Mouse (Mus musculus) stomach, embryonic 14.5 days (tissue): ENCODE data around the gene Dnajc3. TPM values are rescaled to one million over a fixed set of nuclear protein-coding genes. Genes with fewer than 3 reads are reported as not detected.

Experiments used
- ATAC-seq: fragments of 200-750 bp; cut with Nextera tagmentation; 2 replicates; pipeline ENCODE4 v1.8.0; 2017; ENCODE audit warnings: low read depth, moderate TSS enrichment; ENCODE audit not compliant: insufficient number of reproducible peaks, insufficient read depth, low FRiP score
- H3K27ac ChIP-seq: fragments of 300-500 bp; sonication (generic); 2 replicates; pipeline ENCODE4 v1.5.1; 2014; ENCODE audit warnings: mild to moderate bottlenecking, low read length, moderate library complexity, mixed read lengths
- H3K27me3 ChIP-seq: fragments of 300-500 bp; sonication (generic); 2 replicates; pipeline ENCODE4 v1.6.1; 2014; ENCODE audit warnings: low read length, control low read depth, mixed read lengths; ENCODE audit not compliant: control insufficient read depth, insufficient read depth
- H3K36me3 ChIP-seq: fragments of 300-500 bp; sonication (generic); 2 replicates; pipeline ENCODE4 v1.6.1; 2014; ENCODE audit warnings: mild to moderate bottlenecking, control low read depth, low read length, moderate library complexity, mixed read lengths; ENCODE audit not compliant: control insufficient read depth, insufficient read depth
- H3K4me1 ChIP-seq: fragments of 300-500 bp; sonication (generic); 2 replicates; pipeline ENCODE4 v1.6.1; 2014; ENCODE audit warnings: low read length, control low read depth, mixed read lengths; ENCODE audit not compliant: control insufficient read depth, insufficient read depth
- H3K4me2 ChIP-seq: fragments of 300-500 bp; sonication (generic); replicated peaks from 2 replicates; pipeline ENCODE4 v1.6.1; 2014; ENCODE audit warnings: low read depth, low read length, control low read depth
- H3K4me3 ChIP-seq: fragments of 300-500 bp; sonication (generic); 2 replicates; pipeline ENCODE4 v1.5.1; 2014; ENCODE audit warnings: low read depth, low read length, control low read depth
- H3K9ac ChIP-seq: fragments of 300-500 bp; sonication (generic); replicated peaks from 2 replicates; pipeline ENCODE4 v1.6.1; 2014; ENCODE audit warnings: low read depth, mild to moderate bottlenecking, control low read depth, low read length, moderate library complexity, mixed read lengths
- H3K9me3 ChIP-seq: fragments of 300-500 bp; sonication (generic); 2 replicates; pipeline ENCODE4 v1.6.1; 2016; ENCODE audit warnings: low read depth, low read length, control low read depth; ENCODE audit not compliant: control insufficient read depth
- WGBS: fragments of 180-500 bp; shearing (Covaris S2); extraction: QIAGEN DNeasy Blood & Tissue Kit; methylation state at CpG from one replicate; pipeline ENCODE4 v1.1.7; 2014; 5-methylcytosine and 5-hydroxymethylcytosine counted together
- polyA plus RNA-seq: library from polyadenylated mRNA; unstranded; fragments of >200 nt; fragmentation: Nextera tagmentation; extraction: Ambion mirVana; gene quantifications from 2 replicates; pipeline ENCODE4 v1.2.1, GENCODE M21; 2014

Dnajc3 gene
- polyA plus RNA-seq, 1 experiment from 2014 or later, result 35.7 TPM

GRCm38 (mm10) chr14:118907592-118907991, 30.2 kb upstream of the Dnajc3 start:
- Histone ChIP-seq H3K36me3 (peaks cover 22% of the 10 kb centered on the region; the same call in 1 of the 2 replicates), H3K4me1 (no peaks in the 10 kb centered on the region), H3K9me3 (no peaks in the 10 kb centered on the region), H3K9ac (no peak overlapping the region), H3K27ac (no peak overlapping the region), H3K27me3 (no peaks in the 10 kb centered on the region), H3K4me3 (no peak overlapping the region), H3K4me2 (no peak overlapping the region)
- 72% methylated on average over 8 of the region's 8 CpGs for WGBS
- no peak for ATAC-seq

- Histone ChIP-seq H3K4me2 (no peak overlapping the region), H3K9ac (no peak overlapping the region), H3K36me3 (peaks cover 16% of the 10 kb centered on the region; the same call in 1 of the 2 replicates), H3K27me3 (no peaks in the 10 kb centered on the region), H3K4me1 (no peaks in the 10 kb centered on the region), H3K9me3 (no peaks in the 10 kb centered on the region), H3K4me3 (no peak overlapping the region), H3K27ac (no peak overlapping the region)
- no peak for ATAC-seq
- WGBS, result 54% methylated on average over 8 of the region's 8 CpGs
Observed at GRCm38 (mm10) chr14:118909872-118910271, 27.9 kb upstream of the Dnajc3 start.

- Histone ChIP-seq H3K9ac (no peak overlapping the region), H3K4me2 (no peak overlapping the region), H3K4me3 (no peak overlapping the region), H3K27ac (no peak overlapping the region), H3K27me3 (no peaks in the 10 kb centered on the region), H3K9me3 (no peaks in the 10 kb centered on the region), H3K36me3 (peaks cover 16% of the 10 kb centered on the region; the same call in 1 of the 2 replicates), H3K4me1 (no peaks in the 10 kb centered on the region)
- no peak; the same call in 1 of the 2 replicates for ATAC-seq
- 56% methylated on average over 29 of the region's 29 CpGs for WGBS
Observed at GRCm38 (mm10) chr14:118910332-118911222, 27.2 kb upstream of the Dnajc3 start.

GRCm38 (mm10) chr14:118911521-118911920, 26.3 kb upstream of the Dnajc3 start:
- no peak for ATAC-seq
- WGBS, result 85% methylated on average over 6 of the region's 6 CpGs
- Histone ChIP-seq H3K36me3 (peaks cover 16% of the 10 kb centered on the region; the same call in 1 of the 2 replicates), H3K4me2 (no peak overlapping the region), H3K4me1 (no peaks in the 10 kb centered on the region), H3K27ac (no peak overlapping the region), H3K4me3 (no peak overlapping the region), H3K9me3 (no peaks in the 10 kb centered on the region), H3K9ac (no peak overlapping the region), H3K27me3 (no peaks in the 10 kb centered on the region)

GRCm38 (mm10) chr14:118913651-118914050, 24.1 kb upstream of the Dnajc3 start:
- no peaks in the 10 kb centered on the region for H3K9me3 ChIP-seq
- WGBS, result 69% methylated on average over 5 of the region's 5 CpGs
- no peak overlapping the region for H3K4me2 ChIP-seq
- peaks cover 12% of the 10 kb centered on the region; the same call in 1 of the 2 replicates for H3K36me3 ChIP-seq
- ATAC-seq, result no peak
- H3K9ac ChIP-seq, result no peak overlapping the region
- no peak overlapping the region for H3K4me3 ChIP-seq
- H3K27me3 ChIP-seq, result no peaks in the 10 kb centered on the region
- no peaks in the 10 kb centered on the region for H3K4me1 ChIP-seq
- no peak overlapping the region for H3K27ac ChIP-seq

- no peaks in the 10 kb centered on the region for H3K9me3 ChIP-seq
- no peak overlapping the region for H3K9ac ChIP-seq
- H3K4me2 ChIP-seq, result no peak overlapping the region
- WGBS, result 63% methylated on average over 8 of the region's 8 CpGs
- no peak overlapping the region for H3K4me3 ChIP-seq
- H3K36me3 ChIP-seq, result peaks cover 2% of the 10 kb centered on the region; the same call in 1 of the 2 replicates
- peaks cover 28% of the 10 kb centered on the region for H3K4me1 ChIP-seq
- no peaks in the 10 kb centered on the region for H3K27me3 ChIP-seq
- no peak for ATAC-seq
- no peak overlapping the region for H3K27ac ChIP-seq
Observed at GRCm38 (mm10) chr14:118919025-118919424, 18.8 kb upstream of the Dnajc3 start.

GRCm38 (mm10) chr14:118920654-118921053, 17.1 kb upstream of the Dnajc3 start:
- WGBS, result 67% methylated on average over 7 of the region's 7 CpGs
- Histone ChIP-seq H3K9ac (no peak overlapping the region), H3K4me2 (no peak overlapping the region), H3K27me3 (no peaks in the 10 kb centered on the region), H3K4me1 (peaks cover 34% of the 10 kb centered on the region), H3K4me3 (no peak overlapping the region), H3K27ac (no peak overlapping the region), H3K36me3 (peaks cover 2% of the 10 kb centered on the region; the same call in 1 of the 2 replicates), H3K9me3 (no peaks in the 10 kb centered on the region)
- no peak for ATAC-seq

- peak overlapping the region; percentile 26 for H3K9ac ChIP-seq
- peak overlapping the region; percentile 62 for H3K4me2 ChIP-seq
- peak overlapping the region; percentile 34 for H3K4me3 ChIP-seq
- no peak for ATAC-seq
- H3K9me3 ChIP-seq, result no peaks in the 10 kb centered on the region
- H3K36me3 ChIP-seq, result peaks cover 2% of the 10 kb centered on the region; the same call in 1 of the 2 replicates
- 26% methylated on average over 22 of the region's 22 CpGs for WGBS
- H3K4me1 ChIP-seq, result peaks cover 34% of the 10 kb centered on the region
- no peaks in the 10 kb centered on the region for H3K27me3 ChIP-seq
- H3K27ac ChIP-seq, result no peak overlapping the region
Observed at GRCm38 (mm10) chr14:118922251-118922650, 15.5 kb upstream of the Dnajc3 start.
